Mouse (Mus musculus) small intestine, adult 2 months (tissue): ENCODE results near the gene Trim16. TPM values are rescaled to one million over a fixed set of nuclear protein-coding genes. Genes with fewer than 3 reads are reported as not detected.
A peak's percentile ranks its signal among the peaks of the same experiment; 100 is the strongest.

Source experiments
- H3K27ac ChIP-seq: fragments of 200-500 bp; 2 replicates; pipeline ENCODE4 v1.5.1; 2012; ENCODE audit warnings: low read depth, low read length, control low read depth, inconsistent platforms; ENCODE audit not compliant: insufficient read depth
- H3K27me3 ChIP-seq: fragments of 200-500 bp; 2 replicates; pipeline ENCODE4 v1.6.1; 2012; ENCODE audit warnings: mild to moderate bottlenecking, moderate library complexity, low read length, inconsistent platforms; ENCODE audit not compliant: control insufficient read depth, insufficient read depth
- H3K36me3 ChIP-seq: fragments of 200-500 bp; 2 replicates; pipeline ENCODE4 v1.6.1; 2012; ENCODE audit warnings: mild to moderate bottlenecking, low read length, control low read depth, inconsistent platforms; ENCODE audit not compliant: control insufficient read depth, insufficient read depth
- H3K4me1 ChIP-seq: fragments of 200-500 bp; 2 replicates; pipeline ENCODE4 v1.6.1; 2012; ENCODE audit warnings: low read length, inconsistent platforms, mixed read lengths; ENCODE audit not compliant: control insufficient read depth, insufficient read depth, insufficient read length
- H3K4me3 ChIP-seq: fragments of 200-500 bp; 2 replicates; pipeline ENCODE4 v1.5.1; 2012; ENCODE audit warnings: low read depth, mild to moderate bottlenecking, control low read depth, inconsistent platforms, low read length, moderate library complexity
- CTCF ChIP-seq: fragments of 200-500 bp; IDR thresholded peaks from 2 replicates; pipeline ENCODE4 v1.5.1; 2012; ENCODE audit warnings: low read depth, mild to moderate bottlenecking, control low read depth, inconsistent platforms, low read length, moderate library complexity, mixed read lengths; ENCODE audit not compliant: insufficient replicate concordance, insufficient read length; ENCODE audit errors: extremely low read depth
- POLR2A ChIP-seq: fragments of 200-500 bp; IDR thresholded peaks from 2 replicates; pipeline ENCODE4 v1.6.1; 2012; ENCODE audit warnings: low read depth, mild to moderate bottlenecking, control low read depth, inconsistent platforms, low read length, moderate library complexity
- WGBS: fragments of 180-500 bp; shearing (Covaris S2); methylation state at CpG from one replicate; pipeline ENCODE4 v1.1.7; 2018; 5-methylcytosine and 5-hydroxymethylcytosine counted together
- polyA plus RNA-seq: library from polyadenylated mRNA; depleted of rRNA; stranded (reverse); fragments of >200 nt; gene quantifications from 2 replicates; pipeline ENCODE4 v1.2.3, GENCODE M21; 2012

Gene Trim16
- polyA plus RNA-seq, 1 experiment: 10.9 TPM

GRCm38 (mm10) chr11:62820661-62821437 lies 818 bp downstream of the Trim16 start:
- Histone ChIP-seq H3K4me1 (peaks cover 32% of the 10 kb centered on the region), H3K4me3 (peak overlapping the region; percentile 80), H3K36me3 (no peaks in the 10 kb centered on the region), H3K27me3 (no peaks in the 10 kb centered on the region), H3K27ac (peak overlapping the region; percentile 90)
- under 1% methylated on average over 16 of the region's 16 CpGs for WGBS
- TF ChIP-seq POLR2A: no peak
- no peak for TF ChIP-seq CTCF

- WGBS: 9% methylated on average over 5 of the region's 5 CpGs
- H3K4me3 ChIP-seq: peak overlapping the region; percentile 51
- 0 out of 2 replicates have a peak, but pooled peaks cover 2% of the 10 kb centered on the region for H3K36me3 ChIP-seq
- peak overlapping the region; percentile 90 for H3K27ac ChIP-seq
- TF ChIP-seq CTCF (no peak), POLR2A (no peak)
- no peaks in the 10 kb centered on the region for H3K27me3 ChIP-seq
- peaks cover 37% of the 10 kb centered on the region for H3K4me1 ChIP-seq
Observed at GRCm38 (mm10) chr11:62821893-62822292, 1.9 kb downstream of the Trim16 start.

GRCm38 (mm10) chr11:62824211-62824610 lies 4.2 kb downstream of the Trim16 start:
- 29% methylated on average over 7 of the region's 7 CpGs for WGBS
- peaks cover 38% of the 10 kb centered on the region for H3K4me1 ChIP-seq
- no peak for TF ChIP-seq CTCF
- no peak for TF ChIP-seq POLR2A
- H3K36me3 ChIP-seq: peaks cover 5% of the 10 kb centered on the region; the same call in 1 of the 2 replicates
- H3K27ac ChIP-seq: 0 out of 2 replicates have a peak overlapping the region, but pooled peaks have one; percentile 0
- H3K27me3 ChIP-seq: no peaks in the 10 kb centered on the region
- 0 out of 2 replicates have a peak overlapping the region, but pooled peaks have one; percentile 5 for H3K4me3 ChIP-seq

GRCm38 (mm10) chr11:62825222-62826105 lies 5.4 kb downstream of the Trim16 start:
- 38% methylated on average over 9 of the region's 9 CpGs for WGBS
- H3K27ac ChIP-seq: peak overlapping the region; percentile 44; the same call in 1 of the 2 replicates

GRCm38 (mm10) chr11:62826106-62826733 lies 6.2 kb downstream of the Trim16 start:
- Histone ChIP-seq H3K4me3 (no peak overlapping the region), H3K27ac (peak overlapping the region; percentile 44; the same call in 1 of the 2 replicates), H3K4me1 (peaks cover 31% of the 10 kb centered on the region), H3K36me3 (peaks cover 16% of the 10 kb centered on the region), H3K27me3 (no peaks in the 10 kb centered on the region)
- 33% methylated on average over 6 of the region's 6 CpGs for WGBS
- TF ChIP-seq POLR2A (no peak), CTCF (no peak)

More at GRCm38 (mm10) chr11:62825222-62826105, 5.4 kb downstream of the Trim16 start:
- Histone ChIP-seq H3K4me3 (no peak overlapping the region), H3K36me3 (peaks cover 13% of the 10 kb centered on the region), H3K4me1 (peaks cover 31% of the 10 kb centered on the region), H3K27me3 (no peaks in the 10 kb centered on the region)
- TF ChIP-seq CTCF: no peak
- TF ChIP-seq POLR2A: no peak

DNA sequence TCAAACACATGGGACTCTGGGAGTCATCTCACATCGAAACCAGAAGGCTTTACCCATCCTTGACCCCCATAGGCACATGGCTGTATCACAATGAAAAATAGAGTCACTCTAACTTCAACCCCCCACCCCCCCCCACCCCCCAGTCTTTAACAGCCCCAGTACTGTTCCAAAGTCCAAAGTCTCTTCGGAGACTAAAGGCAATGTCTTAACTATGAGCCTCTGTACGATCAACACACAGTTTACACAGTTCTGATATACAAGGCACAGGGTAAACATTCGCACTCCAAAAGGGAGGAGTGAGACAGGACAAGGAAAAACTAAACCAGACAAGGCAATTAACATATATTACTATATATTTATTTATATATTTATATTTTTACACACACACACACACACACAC lies 7.1 kb downstream of the Trim16 start:
- no peaks in the 10 kb centered on the region for H3K27me3 ChIP-seq
- WGBS: 36% methylated on average over 4 of the region's 4 CpGs
- peaks cover 25% of the 10 kb centered on the region for H3K36me3 ChIP-seq
- peak overlapping the region; percentile 44 for H3K27ac ChIP-seq
- TF ChIP-seq POLR2A: no peak
- TF ChIP-seq CTCF: no peak
- peaks cover 31% of the 10 kb centered on the region for H3K4me1 ChIP-seq
- H3K4me3 ChIP-seq: no peak overlapping the region
